8 mouse cellular contexts compared by ENCODE assay signal in the genomic region with DNA sequence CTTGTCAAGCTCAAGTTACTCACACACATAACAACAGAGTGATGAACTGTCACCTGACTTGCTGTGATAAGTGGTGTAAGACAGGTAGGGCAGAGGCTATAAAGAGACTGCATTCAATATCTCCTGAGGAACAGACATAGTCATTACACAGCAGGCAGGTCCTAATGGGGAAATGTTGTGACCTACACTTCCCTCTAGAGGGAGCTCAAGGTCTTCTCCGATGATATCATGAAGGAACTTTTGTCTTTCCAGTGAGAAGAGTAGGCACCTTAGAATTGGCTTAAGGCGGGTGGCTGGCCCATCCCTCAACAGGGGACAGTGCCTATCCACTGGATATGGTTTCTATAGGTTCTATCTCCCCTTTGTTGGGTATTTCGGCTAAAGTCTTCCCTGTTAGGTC. TPM values are rescaled to one million over a fixed set of nuclear protein-coding genes. Genes with fewer than 3 reads are reported as not detected.
A peak's percentile ranks its signal among the peaks of the same experiment; 100 is the strongest.
DNase-seq lines count a peak whose midpoint lies in the region; ATAC-seq and TF ChIP-seq lines count a peak whose summit lies in the region.

No protein-coding gene starts in this region.

- 15% methylated on average over 3 of the region's 3 CpGs for WGBS in heart, embryonic 11.5 days (ENCODE audit: insufficient replicate concordance)
- WGBS in hindbrain, postnatal 0 days, result 14% methylated on average over 3 of the region's 3 CpGs

- H3K4me3 ChIP-seq in heart, embryonic 11.5 days (ENCODE audit: low read depth, low read length), result no peak overlapping the region
- H3K4me3 ChIP-seq in hindbrain, postnatal 0 days (ENCODE audit: low read length), result no peak overlapping the region

- no peaks in the 10 kb centered on the region for H3K36me3 ChIP-seq in heart, embryonic 11.5 days (ENCODE audit: control insufficient read depth, insufficient read depth, low read length)
- no peaks in the 10 kb centered on the region for H3K36me3 ChIP-seq in hindbrain, postnatal 0 days (ENCODE audit: insufficient read depth, low read length)

- no peaks in the 10 kb centered on the region for H3K9me3 ChIP-seq in heart, embryonic 11.5 days (replicated peaks; ENCODE audit: control insufficient read depth, low read length)
- H3K9me3 ChIP-seq in hindbrain, postnatal 0 days (ENCODE audit: low read length), result no peaks in the 10 kb centered on the region

- H3K4me1 ChIP-seq in heart, embryonic 11.5 days (ENCODE audit: control insufficient read depth, insufficient read depth, low read length), result no peaks in the 10 kb centered on the region
- no peaks in the 10 kb centered on the region for H3K4me1 ChIP-seq in hindbrain, postnatal 0 days (ENCODE audit: insufficient read depth, low read length)

- H3K27me3 ChIP-seq in heart, embryonic 11.5 days (ENCODE audit: control insufficient read depth, insufficient read depth, low read length), result no peaks in the 10 kb centered on the region
- H3K27me3 ChIP-seq in hindbrain, postnatal 0 days (ENCODE audit: insufficient read depth, low read length), result no peaks in the 10 kb centered on the region

- ATAC-seq in heart, embryonic 11.5 days (replicated peaks; ENCODE audit: insufficient number of reproducible peaks, low FRiP score, low TSS enrichment), result no peak; the same call in 1 of the 2 replicates
- ATAC-seq in hindbrain, postnatal 0 days, result peak; percentile 69; the same call in 1 of the 2 replicates

- DNase-seq in heart, adult 11 months, result peak; percentile 90
- DNase-seq in cerebellum, adult 18-20 months, result peak; percentile 72 to 74
- peak; percentile 71 for DNase-seq in forelimb bud, embryonic 11.5 days (ENCODE audit: low read depth, low spot score)
- DNase-seq in hindbrain, postnatal 0 days (ENCODE audit: low spot score), result peak; percentile 84
- peak; percentile 37 to 52 for DNase-seq in layer of hippocampus, postnatal 36 days
- DNase-seq in lung, postnatal 14 days, result peak; percentile 66
- DNase-seq in right cerebral cortex, postnatal 14 days, result peak; percentile 38

- no peak overlapping the region for H3K27ac ChIP-seq in heart, embryonic 11.5 days (ENCODE audit: low read depth, low read length)
- H3K27ac ChIP-seq in hindbrain, postnatal 0 days, result no peak overlapping the region

- H3K9ac ChIP-seq in heart, embryonic 11.5 days (ENCODE audit: low read depth, low read length), result no peak overlapping the region
- no peak overlapping the region for H3K9ac ChIP-seq in hindbrain, postnatal 0 days (replicated peaks; ENCODE audit: low read length)

- peak; percentile 85 for TF ChIP-seq CTCF in hindbrain, postnatal 0 days (IDR thresholded peaks at IDR 0.05; ENCODE audit: low read depth)

- no peak overlapping the region for H3K4me2 ChIP-seq in heart, embryonic 11.5 days
- H3K4me2 ChIP-seq in hindbrain, postnatal 0 days (ENCODE audit: low read depth, low read length), result no peak overlapping the region

RNA-seq across cellular contexts. Expression of a gene that starts 18.3 kb away (rescaled TPM):
- polyA plus RNA-seq in heart, embryonic 11.5 days (2014; fragmentation: Nextera tagmentation; extraction: Ambion mirVana), result 0.17 and 0.79 TPM in 2 replicates
- 0.26 and 0.97 TPM in 2 replicates for total RNA-seq in hindbrain, postnatal 0 days (2014; rRNA removed)
- 0.59 TPM in 2 replicates for polyA plus RNA-seq in hindbrain, postnatal 0 days (2015; fragmentation: Nextera tagmentation; extraction: Ambion mirVana)
- 1 to 10 TPM; 1.9 to 2.1 TPM for total RNA-seq in layer of hippocampus, postnatal 36 days (2021)

RNA-seq across cellular contexts. Expression of a gene that starts 30.1 kb away (rescaled TPM):
- 41.8 and 47.8 TPM in 2 replicates for polyA plus RNA-seq in heart, embryonic 11.5 days (2014; fragmentation: Nextera tagmentation; extraction: Ambion mirVana)
- total RNA-seq in hindbrain, postnatal 0 days (2014; rRNA removed), result 191 and 232 TPM in 2 replicates
- polyA plus RNA-seq in hindbrain, postnatal 0 days (2015; fragmentation: Nextera tagmentation; extraction: Ambion mirVana), result 151 and 158 TPM in 2 replicates
- total RNA-seq in layer of hippocampus, postnatal 36 days (2021), result 10 to 100 TPM; 66.1 to 72.4 TPM

RNA-seq across cellular contexts. Expression of a gene that starts 46.6 kb away (rescaled TPM):
- polyA plus RNA-seq in heart, embryonic 11.5 days (2014; fragmentation: Nextera tagmentation; extraction: Ambion mirVana), result 6.8 and 7.3 TPM in 2 replicates
- 5.1 and 5.2 TPM in 2 replicates for total RNA-seq in hindbrain, postnatal 0 days (2014; rRNA removed)
- polyA plus RNA-seq in hindbrain, postnatal 0 days (2015; fragmentation: Nextera tagmentation; extraction: Ambion mirVana), result 5.1 and 5.4 TPM in 2 replicates
- 10 to 100 TPM; 33.6 to 36.5 TPM for total RNA-seq in layer of hippocampus, postnatal 36 days (2021)

RNA-seq across cellular contexts. Expression of a gene that starts 46.7 kb away (rescaled TPM):
- 71.8 and 72.9 TPM in 2 replicates for polyA plus RNA-seq in heart, embryonic 11.5 days (2014; fragmentation: Nextera tagmentation; extraction: Ambion mirVana)
- total RNA-seq in hindbrain, postnatal 0 days (2014; rRNA removed), result 22.9 and 27.3 TPM in 2 replicates
- 67.0 and 68.0 TPM in 2 replicates for polyA plus RNA-seq in hindbrain, postnatal 0 days (2015; fragmentation: Nextera tagmentation; extraction: Ambion mirVana)
- total RNA-seq in layer of hippocampus, postnatal 36 days (2021), result 10 to 100 TPM; 31.6 to 34.1 TPM

Comparison
In these comparisons a context has a peak if more than half of its experiments do, and no peak if none do; other contexts are left out.
1. DNase-seq: peak in every context shown above with its lines; median percentile 90 in heart, adult 11 months; 84 in hindbrain, postnatal 0 days; 73 in cerebellum, adult 18-20 months; 71 in forelimb bud, embryonic 11.5 days; 66 in lung, postnatal 14 days; 44 in layer of hippocampus, postnatal 36 days; 38 in right cerebral cortex, postnatal 14 days.